Mouse (Mus musculus): ENCODE results near the gene Tiam1.

GRCm38 (mm10) chr16:89890515-89891189 is 252.9 kb downstream of the Tiam1 start:
- no peak for TF ChIP-seq POLR2A (IDR thresholded peaks at IDR 0.05; ENCODE audit: insufficient read depth, low read depth, low read length)
- TF ChIP-seq CTCF (IDR thresholded peaks at IDR 0.05; ENCODE audit: insufficient read depth, low read depth, low read length): no peak
